Mouse (Mus musculus): ENCODE results near the gene Hdgfl1. TPM values are rescaled to one million over a fixed set of nuclear protein-coding genes. Genes with fewer than 3 reads are reported as not detected.

Hdgfl1 gene
- polyA plus RNA-seq (2014; fragmentation: Illumina TruSeq; extraction: RNeasy Lipid Tissue Mini Kit (QIAGEN cat#74804); ENCODE audit: low replicate concordance), result not detected

DNA sequence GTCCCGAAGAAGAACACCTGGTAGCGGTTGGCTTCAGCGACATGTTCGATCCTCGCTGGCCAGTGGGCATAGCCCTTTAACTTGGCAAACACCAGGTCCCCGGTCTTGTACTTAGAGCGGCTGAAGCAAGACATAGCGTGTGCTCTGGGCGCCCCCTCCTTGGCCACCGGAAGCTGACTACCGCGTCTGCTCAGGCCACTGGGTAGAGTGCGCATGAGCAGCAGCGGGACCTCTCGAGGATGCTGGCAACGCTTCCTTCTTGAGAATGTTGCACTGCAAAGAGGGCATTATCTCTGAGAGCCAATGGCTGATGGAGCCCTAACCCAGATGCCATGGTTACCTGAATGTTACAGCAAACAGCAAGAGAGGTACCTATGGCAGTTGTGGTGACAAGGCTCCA is at the start of gene Hdgfl1:
TSS of gene Hdgfl1 (minus strand) at position 211 of the 400 bp plus-strand sequence.

Measured in small intestine, adult 10 weeks (tissue).